Mouse (Mus musculus) naive thymus-derived CD4-positive, alpha-beta T cell, adult 2 months (primary cell): ENCODE measurements around the gene Samd11.

Source experiments
- DNase-seq: peaks from one replicate; pipeline ENCODE4 v3.0.0-alpha.2; 2011; ENCODE audit warnings: low read depth

Gene Samd11

GRCm38 (mm10) chr4:156213134-156213533, 42.3 kb downstream of the Samd11 start:
- no peak for DNase-seq

DNA sequence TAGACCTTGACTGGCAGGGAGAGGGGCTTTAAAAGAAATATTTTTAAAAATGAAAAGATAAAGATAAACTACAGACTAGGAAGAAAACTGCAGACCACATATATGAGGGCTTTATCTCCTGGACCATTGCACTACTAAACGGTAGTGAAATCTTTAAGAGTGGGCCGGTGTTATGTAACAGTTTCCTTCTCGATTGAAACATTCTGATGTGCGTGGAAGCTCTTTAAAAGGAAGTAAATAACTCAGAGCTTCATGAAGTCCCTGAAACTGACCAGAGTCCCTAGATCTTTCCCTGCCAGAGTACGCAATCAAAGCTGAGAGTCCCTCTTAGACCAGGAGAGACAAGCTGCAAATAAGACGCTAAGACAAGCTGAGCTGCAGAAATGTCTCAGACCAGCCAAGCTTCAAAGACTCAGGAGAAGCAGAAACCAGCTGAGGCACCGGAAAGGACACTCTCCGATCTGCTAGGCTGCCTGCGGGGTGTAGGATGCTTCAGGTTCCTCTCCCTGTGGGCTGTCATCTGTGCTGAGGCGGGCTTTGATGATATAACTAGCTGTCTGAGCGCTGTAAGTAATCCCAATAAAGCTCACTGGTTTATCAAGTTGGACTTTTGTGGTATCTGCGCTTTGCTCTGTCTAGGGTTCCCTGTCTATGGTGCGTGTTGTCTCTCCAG, 45.4 kb downstream of the Samd11 start:
- DNase-seq = no peak

DNA sequence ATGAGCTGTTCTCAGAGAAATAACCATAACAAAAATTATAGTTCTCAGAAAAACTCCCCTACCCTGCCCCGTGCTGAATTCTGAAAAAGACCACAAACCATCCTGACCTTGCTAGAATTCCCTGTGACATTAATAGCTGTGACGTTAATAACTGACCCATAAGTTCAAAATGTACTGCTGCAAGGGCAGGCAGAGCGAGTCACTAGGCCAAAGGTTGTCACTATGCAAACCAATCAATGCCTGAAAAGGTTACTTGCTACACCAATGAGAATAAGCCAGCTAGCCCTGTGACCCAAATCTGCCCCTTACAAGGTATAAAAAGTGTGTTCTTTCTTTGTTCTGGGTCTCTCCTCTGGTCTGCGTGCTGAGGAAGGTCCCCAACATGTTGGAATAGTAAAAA, 46.6 kb downstream of the Samd11 start:
- no peak for DNase-seq

DNA sequence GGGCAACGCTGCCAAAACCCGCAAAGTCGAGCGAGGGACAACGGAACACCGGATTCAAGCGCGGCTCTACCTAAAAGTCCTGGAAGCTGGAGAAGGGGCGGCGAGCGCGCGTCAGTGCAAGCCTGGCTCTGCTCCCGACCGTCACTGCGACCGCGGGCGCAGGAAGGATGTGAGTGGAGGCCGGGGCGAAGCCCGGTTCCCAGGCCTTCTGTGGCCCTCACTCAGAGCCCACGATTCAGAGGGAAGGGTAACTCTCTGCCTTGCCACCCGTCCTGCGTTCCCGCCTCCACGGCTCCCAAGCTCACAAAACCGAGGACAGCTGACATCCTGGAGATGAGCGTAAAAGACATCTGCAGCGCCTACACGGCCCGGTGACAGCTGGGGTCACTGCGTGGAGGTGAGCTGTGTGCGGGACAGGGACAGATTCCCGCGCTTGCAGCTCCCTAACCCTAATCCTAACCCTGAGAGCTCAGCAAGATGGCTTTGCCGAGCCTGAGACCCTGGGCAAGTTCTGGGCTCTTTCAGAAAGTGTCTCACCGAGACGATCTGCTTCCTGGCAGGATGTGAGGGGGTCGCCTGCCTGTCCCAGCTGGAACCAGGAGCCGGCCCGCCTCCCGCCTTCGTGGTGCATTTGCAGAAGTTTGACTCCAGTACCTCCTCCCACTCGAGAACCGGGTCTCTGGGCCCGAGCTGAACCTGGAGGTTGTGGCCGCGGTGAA, 51.9 kb downstream of the Samd11 start:
- DNase-seq = no peak

- DNase-seq = peak; percentile 89
Observed at GRCm38 (mm10) chr4:156203001-156203412, 52.5 kb downstream of the Samd11 start, which contains the start of gene AW011738. Gene AW011738, plus strand, starts transcription at chr4:156203304.

- DNase-seq = no peak
Observed at GRCm38 (mm10) chr4:156202462-156202893, 53.0 kb downstream of the Samd11 start.

DNA sequence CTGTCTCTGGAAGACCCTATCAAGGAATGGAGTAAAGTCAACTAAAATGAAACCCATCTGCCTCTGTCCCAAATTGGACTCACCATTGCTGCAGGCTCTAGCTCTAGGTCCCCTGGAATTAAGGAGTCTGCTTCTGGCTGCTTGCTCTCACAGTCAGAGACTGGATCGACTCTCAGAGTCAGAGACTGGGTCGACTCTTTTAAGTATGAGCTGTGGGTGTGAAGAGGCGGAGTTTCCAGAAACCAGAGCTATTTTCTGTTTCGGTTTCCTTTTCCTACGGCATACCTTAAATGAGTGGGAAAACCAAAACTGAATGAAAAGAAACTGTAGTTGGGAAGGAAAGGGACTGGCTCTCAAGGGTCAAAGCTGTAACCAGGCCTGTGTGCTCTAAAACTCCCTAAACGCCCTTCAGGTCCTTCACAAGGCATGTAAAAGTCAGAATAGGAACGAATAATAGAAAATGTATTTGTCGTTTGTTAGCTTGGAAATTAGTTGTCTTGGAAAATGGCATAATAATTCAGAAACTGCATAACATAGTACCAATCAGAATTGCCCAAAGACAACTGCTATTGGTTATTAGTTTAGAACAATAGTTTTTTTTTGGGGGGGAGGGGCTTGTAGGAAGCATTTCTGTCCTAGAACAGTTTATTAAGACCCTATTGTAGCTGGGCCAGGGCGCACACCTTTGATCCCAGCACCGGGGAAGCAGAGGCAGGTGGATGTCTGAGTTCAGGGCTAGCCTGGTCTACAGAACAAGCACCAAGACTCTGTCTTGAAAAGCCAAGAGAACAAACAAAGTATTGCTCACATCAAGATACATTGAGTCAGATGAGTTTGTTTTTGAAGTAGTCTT, 54.6 kb downstream of the Samd11 start, which contains the start of gene Isg15:
Isg15 (minus strand) TSS at position 196 of the 853 bp plus-strand sequence.
- DNase-seq = peak; percentile 86

- DNase-seq = peak; percentile 71
Observed at GRCm38 (mm10) chr4:156197829-156198205, 57.6 kb downstream of the Samd11 start.

DNA sequence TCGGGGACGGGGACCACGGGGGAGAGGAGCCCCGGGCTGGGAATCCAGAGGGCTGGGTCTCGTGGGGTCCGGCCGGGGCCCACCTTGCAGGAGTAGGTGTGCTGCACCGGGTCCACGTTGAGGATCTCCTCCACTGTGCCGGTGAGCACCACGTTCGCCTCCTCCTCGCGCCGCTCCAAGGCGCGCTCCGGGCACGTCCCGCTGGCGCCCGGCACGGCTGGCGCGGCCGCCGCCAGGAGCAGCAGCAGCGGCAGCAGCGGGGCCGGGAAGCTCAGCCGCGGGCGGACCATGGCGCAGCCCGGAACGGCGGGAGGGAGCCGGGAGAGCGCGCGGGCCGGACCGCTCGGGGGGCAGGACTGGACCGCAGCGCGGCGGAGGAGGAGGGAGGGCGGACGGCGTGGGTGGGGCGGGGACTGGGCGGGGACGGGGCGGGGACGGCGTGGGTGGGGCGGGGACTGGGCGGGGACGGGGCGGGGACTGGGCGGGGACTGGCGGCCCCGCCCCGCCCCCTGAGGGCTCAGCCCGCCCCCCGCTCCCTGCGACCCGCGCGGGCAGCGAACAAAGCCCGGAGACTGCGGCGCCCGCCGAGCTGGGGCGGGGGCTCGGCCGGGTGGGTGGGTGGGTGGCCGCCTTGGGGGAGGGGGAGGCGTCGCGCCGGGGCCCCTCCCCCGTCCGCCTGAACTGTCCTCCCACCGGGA, 58.2 kb downstream of the Samd11 start, which contains the start of gene Agrn:
Agrn (minus strand) TSS at position 358 of the 698 bp plus-strand sequence.
- peak; percentile 75 for DNase-seq
